Mouse (Mus musculus): ENCODE measurements at regions not wholly inside any gene's neighbourhood (a gene's known extent, or its start where the extent isn't known, plus 50 kb on each side); places are given as distances from the start of the nearest gene placed in this dataset.
"Not testable (repeated sequence)": the region's sequence is repeated elsewhere in the genome, so short reads cannot be mapped to it uniquely, and the experiment has no call there.

- ATAC-seq: peak; percentile 99
Measured at GRCm38 (mm10) chr8:20122067-20122925, 219.1 kb downstream of the Gm31371 start.

DNA sequence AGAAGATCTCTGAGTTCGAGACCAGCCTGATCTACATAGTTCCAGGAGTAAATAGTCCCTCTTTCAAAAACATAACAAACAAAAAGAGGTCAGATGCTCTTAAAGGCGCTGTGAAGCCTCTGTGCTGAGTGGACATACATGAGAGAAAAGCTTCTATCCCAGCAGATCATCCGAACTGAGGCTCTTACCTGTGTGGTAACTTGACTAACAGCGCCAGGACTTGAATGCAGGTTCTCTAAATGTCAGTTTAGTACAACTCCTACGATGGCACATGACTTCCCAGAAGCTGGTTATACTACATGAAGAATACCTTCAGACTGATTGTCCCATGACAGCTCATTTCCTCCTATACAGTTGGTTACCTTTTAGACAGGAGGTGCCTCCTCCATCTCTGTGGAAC, 220.4 kb downstream of the Gm31371 start:
- ATAC-seq: not testable (repeated sequence)

GRCm38 (mm10) chr8:20135626-20136025, 227.4 kb downstream of the Gm15319 start:
- ATAC-seq: not testable (repeated sequence)

DNA sequence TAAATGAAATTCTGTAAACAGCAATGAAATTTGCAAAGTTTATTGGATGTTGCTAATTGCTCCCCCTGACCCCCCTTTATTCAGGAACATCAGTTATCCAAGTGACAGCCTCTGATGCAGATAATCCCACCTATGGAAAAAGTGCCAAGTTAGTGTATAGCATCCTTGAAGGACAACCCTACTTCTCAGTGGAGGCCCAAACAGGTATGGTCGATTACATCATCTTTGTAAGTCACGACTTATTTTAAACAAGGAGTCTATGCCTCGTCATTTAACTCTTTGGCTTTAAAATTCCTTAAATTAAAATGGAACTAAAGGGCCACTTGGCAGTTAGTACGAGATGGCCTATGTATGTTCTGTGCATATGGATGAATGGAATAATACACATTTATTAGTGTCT, 217.6 kb downstream of the Gm15319 start:
- not testable (repeated sequence) for ATAC-seq

- ATAC-seq: not testable (repeated sequence)
Measured at GRCm38 (mm10) chr8:20151317-20152047, 211.5 kb downstream of the Gm15319 start.

- not testable (repeated sequence) for ATAC-seq
Measured at GRCm38 (mm10) chr8:20154091-20154490, 208.9 kb downstream of the Gm15319 start.
